Mouse (Mus musculus): Measurements from ENCODE around the gene Tomm6.

- TF ChIP-seq GATA1 (IDR thresholded peaks at IDR 0.05; ENCODE audit: low read length) (no peak), TAL1 (IDR thresholded peaks at IDR 0.05; ENCODE audit: low read length) (no peak)
These were observed 16.2 kb downstream of the Tomm6 start for GRCm38 (mm10) chr17:47671988-47672310.

All from erythroblast, embryonic 14.5 days (primary cell).